Mouse (Mus musculus) urinary bladder, postnatal 14 days (tissue): ENCODE results near the gene 2900092C05Rik.

Source experiments
- DNase-seq: peaks from one replicate; pipeline ENCODE4 v3.0.0; 2021; ENCODE audit warnings: low spot score

2900092C05Rik gene

GRCm38 (mm10) chr7:12512217-12512616 is at the start of gene 2900092C05Rik:
Gene 2900092C05Rik, plus strand, starts transcription at chr7:12512517.
- DNase-seq, result no peak

GRCm38 (mm10) chr7:12478158-12479008 is 33.9 kb upstream of the 2900092C05Rik start, which contains the start of gene Zfp606:
Gene Zfp606, plus strand, starts transcription at chr7:12478293.
- peak; percentile 86 for DNase-seq

GRCm38 (mm10) chr7:12479009-12479346 is 33.3 kb upstream of the 2900092C05Rik start:
- DNase-seq, result no peak

- no peak for DNase-seq
Observed at GRCm38 (mm10) chr7:12479525-12479924, 32.8 kb upstream of the 2900092C05Rik start.

- DNase-seq, result no peak
Observed at GRCm38 (mm10) chr7:12483771-12484170, 28.5 kb upstream of the 2900092C05Rik start.

- no peak for DNase-seq
Observed at GRCm38 (mm10) chr7:12485956-12486355, 26.4 kb upstream of the 2900092C05Rik start.

- DNase-seq, result no peak
Observed at GRCm38 (mm10) chr7:12486691-12487090, 25.6 kb upstream of the 2900092C05Rik start.

- no peak for DNase-seq
Observed at GRCm38 (mm10) chr7:12510913-12511312, 1.4 kb upstream of the 2900092C05Rik start.
